Mouse (Mus musculus): ENCODE results near the gene Paqr5.

DNA sequence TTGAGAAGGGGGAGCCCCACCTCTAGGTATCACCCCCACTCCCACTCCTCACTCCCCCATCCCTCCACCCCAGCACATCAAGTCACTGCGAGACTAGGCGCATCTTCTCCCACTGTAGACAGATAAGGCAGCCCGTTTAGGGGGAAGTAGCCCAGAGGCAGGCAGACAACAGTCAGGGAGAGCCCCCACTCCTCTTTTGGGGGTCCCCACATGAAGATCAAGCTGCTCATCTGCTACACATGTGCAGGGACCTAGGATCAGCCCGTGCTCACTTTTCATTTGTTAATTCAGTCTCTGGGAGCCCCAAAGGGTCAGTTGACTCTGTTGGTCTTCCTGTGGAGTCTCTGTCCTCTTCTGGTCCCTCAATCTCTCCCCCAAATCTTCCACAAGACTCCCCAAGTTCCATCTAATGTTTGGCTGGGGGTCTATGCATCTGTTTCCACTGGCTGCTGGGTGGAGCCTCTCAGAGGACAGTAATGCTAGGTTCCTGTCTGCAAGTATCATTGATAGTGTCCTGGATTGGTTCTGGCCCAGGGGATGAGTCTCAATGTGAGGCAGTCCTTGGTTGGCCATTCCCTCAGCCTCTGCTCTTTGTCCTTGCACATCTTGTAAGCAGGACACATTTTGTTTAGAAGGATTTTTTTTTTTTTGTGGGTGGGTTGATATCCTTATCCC is 118.9 kb downstream of the Paqr5 start:
- no peak for TF ChIP-seq CTCF (IDR thresholded peaks at IDR 0.05)
- no peak for TF ChIP-seq POLR2A (IDR thresholded peaks at IDR 0.05; ENCODE audit: insufficient read depth, low read depth, low read length)
- no peak for TF ChIP-seq EP300 (IDR thresholded peaks at IDR 0.05; ENCODE audit: insufficient read depth, low read depth, low read length)
